Mouse (Mus musculus): ENCODE results near the gene Slc47a2. TPM values are rescaled to one million over a fixed set of nuclear protein-coding genes. Genes with fewer than 3 reads are reported as not detected.
"Not testable (repeated sequence)": the region's sequence is repeated elsewhere in the genome, so short reads cannot be mapped to it uniquely, and the experiment has no call there.

Gene Slc47a2
- total RNA-seq, 2 experiments from 2014 or later, result not detected

DNA sequence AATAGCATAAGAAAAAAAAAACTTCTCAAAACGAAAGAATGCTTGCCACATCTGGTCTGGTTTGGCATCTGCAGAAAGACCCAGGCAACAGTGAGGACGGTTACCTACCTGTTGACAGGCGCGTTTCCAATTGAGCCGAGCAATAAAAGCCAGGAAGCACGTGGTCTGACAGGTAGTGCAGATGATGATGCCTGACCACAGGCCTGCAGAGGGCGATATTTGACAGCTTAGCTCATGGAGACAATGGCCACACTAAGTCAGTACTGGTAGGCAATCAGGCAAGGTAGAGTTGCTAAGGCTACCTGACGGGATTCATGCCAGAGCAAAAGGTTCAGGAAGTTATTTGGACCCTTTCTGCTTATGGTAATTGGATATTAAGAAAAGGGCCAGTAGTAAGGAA, 6.7 kb upstream of the Slc47a2 start:
- intact Hi-C loops (cut with DNase I; ENCODE audit: low total_unique reads), result loop anchor here (5.0 kb wide), 1 partner anchor 33 kb away; no protein-coding TSS in a partner anchor
- DNase-seq, result peak; percentile 59

DNA sequence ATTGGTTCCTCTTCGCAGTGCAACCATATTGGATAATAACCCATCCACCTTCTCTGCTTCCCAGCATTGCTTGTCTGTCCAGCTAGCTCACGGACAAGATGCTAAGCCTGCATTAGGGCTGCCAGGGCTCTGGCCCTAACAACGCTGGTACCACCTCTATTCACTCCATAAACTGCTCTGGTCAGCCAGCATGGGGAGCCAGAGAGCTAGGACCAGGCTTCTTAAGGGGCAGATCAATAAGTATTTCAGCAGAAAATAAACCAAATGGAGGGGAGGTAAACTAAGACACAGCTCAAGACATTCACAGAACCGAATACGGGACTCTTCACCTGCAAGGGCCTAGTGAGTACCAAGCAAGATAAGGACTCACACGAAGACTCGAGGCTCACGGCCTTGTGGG, 3.5 kb upstream of the Slc47a2 start:
- intact Hi-C loops (cut with DNase I; ENCODE audit: low total_unique reads), result loop anchor here (2.0 to 5.0 kb wide), 2 partner anchors 36 to 65 kb away; no protein-coding TSS in a partner anchor
- DNase-seq, result no peak

- DNase-seq, result no peak
- intact Hi-C loops (cut with DNase I; ENCODE audit: low total_unique reads), result no loop called here
Observed at GRCm38 (mm10) chr11:61341971-61342370, 689 bp downstream of the Slc47a2 start.

- intact Hi-C loops (cut with DNase I; ENCODE audit: low total_unique reads), result no loop called here
- no peak for DNase-seq
Observed at GRCm38 (mm10) chr11:61341233-61341632, 1.4 kb downstream of the Slc47a2 start.

DNA sequence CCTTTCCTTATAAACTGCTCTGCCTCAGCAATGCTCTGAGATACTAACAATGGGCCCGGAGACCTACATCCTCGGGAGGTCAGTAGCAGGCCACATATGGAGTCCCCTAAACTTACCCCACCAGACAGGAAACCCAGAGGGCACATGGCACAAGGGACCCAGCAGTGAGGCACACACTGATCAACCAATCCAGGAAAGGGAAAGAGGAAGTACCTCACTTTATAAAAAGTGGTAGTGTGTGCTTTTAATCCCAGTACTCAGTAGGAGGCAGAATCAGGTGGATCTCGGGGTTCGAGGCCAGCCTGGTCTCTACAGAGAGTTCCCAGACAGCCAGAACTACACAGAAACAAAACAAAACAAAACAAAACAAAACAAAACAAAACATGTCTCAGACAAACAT, 2.3 kb downstream of the Slc47a2 start:
- intact Hi-C loops (cut with DNase I; ENCODE audit: low total_unique reads), result no loop called here
- DNase-seq, result no peak

GRCm38 (mm10) chr11:61337586-61337985, 5.1 kb downstream of the Slc47a2 start:
- intact Hi-C loops (cut with DNase I; ENCODE audit: low total_unique reads), result no loop called here
- DNase-seq, result no peak

GRCm38 (mm10) chr11:61320904-61321687, 21.6 kb downstream of the Slc47a2 start:
- no peak for DNase-seq
- intact Hi-C loops (cut with DNase I; ENCODE audit: low total_unique reads), result no loop called here

DNA sequence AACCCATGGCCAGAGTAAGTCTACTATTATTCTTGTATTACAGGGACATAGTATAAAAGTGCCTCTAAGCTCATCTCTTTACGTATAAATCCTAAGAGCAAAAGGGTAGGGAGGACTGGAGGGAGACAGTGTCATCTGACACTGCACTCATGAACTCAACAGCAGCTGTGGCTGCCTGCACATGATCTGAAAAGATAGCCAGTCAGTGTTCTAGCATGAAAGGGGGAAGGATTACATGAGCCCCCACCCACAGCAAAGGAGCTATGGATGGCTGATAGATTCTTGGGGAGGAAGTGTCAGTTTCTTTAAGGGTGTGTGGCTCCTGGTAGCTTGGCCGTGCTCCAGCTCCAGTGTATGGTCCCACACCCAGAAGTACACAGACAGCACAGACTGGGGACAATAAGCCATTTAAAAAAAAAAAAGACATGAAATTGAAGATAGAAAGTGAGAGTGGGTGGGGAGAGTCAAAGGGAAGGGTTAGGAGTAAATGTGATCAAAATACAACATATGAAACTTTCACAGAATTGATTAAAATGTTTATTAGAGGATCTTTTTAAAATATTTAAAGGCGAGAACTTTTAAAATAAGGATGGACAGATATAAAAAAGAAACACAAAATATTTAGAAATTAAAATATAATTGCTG, 22.6 kb downstream of the Slc47a2 start:
- intact Hi-C loops (cut with DNase I; ENCODE audit: low total_unique reads), result no loop called here
- no peak for DNase-seq

DNA sequence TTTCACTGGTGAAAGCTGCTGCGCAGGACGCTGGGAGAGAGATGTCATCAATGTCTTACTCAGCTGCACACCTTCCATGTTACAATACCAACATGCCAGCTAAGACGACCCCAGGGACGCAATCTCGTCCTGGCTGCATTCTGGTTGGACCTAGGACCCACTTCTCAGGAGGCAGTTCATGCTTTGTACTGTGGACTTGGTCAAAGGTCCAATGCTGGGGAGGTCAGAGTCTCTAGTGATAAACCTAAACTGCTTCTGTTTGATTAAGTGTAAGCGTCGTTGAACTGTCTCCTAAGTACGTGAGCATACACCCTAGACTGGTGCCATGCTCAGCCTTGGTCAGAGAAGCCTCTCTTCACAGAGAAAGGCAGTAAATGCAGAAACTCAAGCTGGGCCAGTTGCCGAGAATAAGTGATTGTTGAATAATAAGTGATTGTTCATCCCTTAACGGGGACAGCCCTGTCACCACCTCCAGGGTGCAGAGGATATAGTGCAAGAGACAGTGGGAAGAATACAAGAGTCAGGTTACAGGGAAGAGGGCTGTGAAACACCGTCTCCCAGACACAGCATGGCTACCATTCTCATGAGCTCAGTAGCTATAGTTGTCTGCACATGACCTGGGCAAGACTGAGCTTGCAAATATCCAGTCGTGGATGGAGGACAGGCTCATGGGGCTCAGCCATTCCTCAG, 23.3 kb downstream of the Slc47a2 start:
- no peak for DNase-seq
- intact Hi-C loops (cut with DNase I; ENCODE audit: low total_unique reads), result no loop called here

DNA sequence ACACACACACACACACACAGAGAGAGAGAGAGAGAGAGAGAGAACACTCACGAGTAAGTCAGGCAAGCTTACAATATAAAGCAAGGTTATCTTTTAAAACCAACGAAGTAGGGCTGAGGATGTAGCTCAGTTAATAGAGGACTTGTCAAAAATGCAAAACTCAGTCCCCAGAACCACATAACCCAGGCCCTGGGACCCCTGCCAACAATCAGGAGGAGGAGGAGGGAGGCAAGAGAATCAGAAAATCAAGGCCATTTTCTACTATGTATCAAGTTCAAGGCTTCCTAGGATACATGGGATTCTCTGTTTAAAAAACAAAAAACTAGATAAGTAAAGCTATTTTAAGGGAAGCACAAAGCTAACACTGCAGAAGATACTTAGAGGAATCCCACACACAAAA, 25.8 kb downstream of the Slc47a2 start:
- intact Hi-C loops (cut with DNase I; ENCODE audit: low total_unique reads), result no loop called here
- no peak for DNase-seq

GRCm38 (mm10) chr11:61310321-61310720, 32.3 kb downstream of the Slc47a2 start:
- no peak for DNase-seq
- intact Hi-C loops (cut with DNase I; ENCODE audit: low total_unique reads), result no loop called here

DNA sequence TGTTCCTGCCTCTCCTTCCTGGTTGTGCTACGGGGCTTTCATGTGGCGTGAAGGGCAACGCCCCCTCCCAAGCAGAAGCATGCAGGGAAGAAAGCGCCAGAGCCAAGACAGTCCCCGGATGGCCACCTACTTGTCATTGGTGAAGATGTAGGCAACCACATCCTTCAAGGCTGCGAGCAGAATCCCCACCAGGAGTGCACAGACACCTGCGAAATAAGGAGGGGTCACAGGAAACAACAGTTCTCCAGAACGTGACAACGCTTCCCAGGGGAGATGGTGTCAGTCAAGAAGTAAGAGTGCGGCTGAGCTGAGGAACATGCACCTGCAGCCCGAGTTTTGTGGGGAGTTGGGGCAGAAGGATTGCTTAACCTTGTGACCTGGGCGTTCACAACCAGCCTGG, 32.8 kb downstream of the Slc47a2 start:
- DNase-seq, result no peak
- intact Hi-C loops (cut with DNase I; ENCODE audit: low total_unique reads), result loop anchor here (10.0 kb wide), 1 partner anchor 115 kb away; no protein-coding TSS in a partner anchor

DNA sequence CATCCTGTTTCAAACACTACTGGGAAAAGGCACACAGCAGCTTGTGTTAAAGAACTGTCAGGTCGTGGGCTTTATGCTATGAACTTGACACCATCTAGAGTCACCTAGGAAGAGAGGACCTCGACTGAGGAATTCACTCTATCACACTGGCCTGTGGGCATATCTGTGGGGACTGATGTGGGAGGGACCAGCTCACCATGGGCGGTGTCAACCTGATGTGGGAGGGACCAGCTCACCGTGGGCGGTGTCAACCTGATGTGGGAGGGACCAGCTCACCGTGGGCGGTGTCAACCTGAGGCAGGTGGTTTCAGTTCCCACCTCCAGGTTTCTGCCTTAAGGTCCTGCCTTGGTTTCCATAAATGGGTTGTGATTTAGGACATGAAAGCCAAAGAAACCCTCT, 34.9 kb downstream of the Slc47a2 start:
- DNase-seq, result no peak
- intact Hi-C loops (cut with DNase I; ENCODE audit: low total_unique reads), result loop anchor here (10.0 kb wide), 1 partner anchor 113 kb away; no protein-coding TSS in a partner anchor

DNA sequence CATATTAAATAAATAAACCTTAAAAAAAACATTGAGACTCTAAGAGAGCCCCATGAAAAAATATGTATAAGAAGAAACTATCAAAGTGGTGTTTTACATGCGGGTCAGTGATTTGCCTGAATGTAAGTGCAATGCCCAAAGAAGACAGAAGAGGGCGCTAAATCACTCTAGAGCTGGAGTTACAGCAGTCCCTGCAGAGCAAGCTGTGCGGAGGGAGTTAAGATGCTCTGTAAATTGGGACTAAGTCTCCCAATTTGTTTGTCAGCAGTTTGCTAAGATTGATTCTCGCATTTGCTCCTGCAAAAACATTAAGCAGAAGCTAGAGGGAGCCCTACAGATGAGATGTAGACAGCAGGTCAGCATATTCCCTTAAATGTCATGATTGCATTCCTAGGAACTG, 37.3 kb downstream of the Slc47a2 start:
- intact Hi-C loops (cut with DNase I; ENCODE audit: low total_unique reads), result loop anchor here (10.0 kb wide), 1 partner anchor 111 kb away; no protein-coding TSS in a partner anchor
- peak; percentile 21 for DNase-seq

DNA sequence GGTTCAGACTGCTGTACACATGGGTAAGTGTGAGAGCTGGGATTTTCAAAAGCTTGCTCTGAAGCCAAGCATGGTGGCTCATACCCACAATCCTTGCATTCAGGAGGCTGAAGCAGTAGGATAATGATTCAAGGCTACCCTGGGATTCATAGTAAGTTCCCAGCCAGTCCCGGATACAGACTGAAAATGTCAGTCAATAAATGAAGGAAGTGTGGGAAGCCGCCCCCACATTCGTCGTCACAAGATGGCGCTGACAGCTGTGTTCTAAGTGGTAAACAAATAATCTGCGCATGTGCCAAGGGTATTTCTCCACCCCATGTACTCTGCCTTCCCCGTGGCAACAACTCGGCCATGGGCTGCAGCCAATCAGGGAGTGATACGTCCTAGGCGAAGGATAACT, 38.1 kb downstream of the Slc47a2 start:
- intact Hi-C loops (cut with DNase I; ENCODE audit: low total_unique reads), result loop anchor here (10.0 kb wide), 1 partner anchor 110 kb away; no protein-coding TSS in a partner anchor
- not testable (repeated sequence) for DNase-seq

DNA sequence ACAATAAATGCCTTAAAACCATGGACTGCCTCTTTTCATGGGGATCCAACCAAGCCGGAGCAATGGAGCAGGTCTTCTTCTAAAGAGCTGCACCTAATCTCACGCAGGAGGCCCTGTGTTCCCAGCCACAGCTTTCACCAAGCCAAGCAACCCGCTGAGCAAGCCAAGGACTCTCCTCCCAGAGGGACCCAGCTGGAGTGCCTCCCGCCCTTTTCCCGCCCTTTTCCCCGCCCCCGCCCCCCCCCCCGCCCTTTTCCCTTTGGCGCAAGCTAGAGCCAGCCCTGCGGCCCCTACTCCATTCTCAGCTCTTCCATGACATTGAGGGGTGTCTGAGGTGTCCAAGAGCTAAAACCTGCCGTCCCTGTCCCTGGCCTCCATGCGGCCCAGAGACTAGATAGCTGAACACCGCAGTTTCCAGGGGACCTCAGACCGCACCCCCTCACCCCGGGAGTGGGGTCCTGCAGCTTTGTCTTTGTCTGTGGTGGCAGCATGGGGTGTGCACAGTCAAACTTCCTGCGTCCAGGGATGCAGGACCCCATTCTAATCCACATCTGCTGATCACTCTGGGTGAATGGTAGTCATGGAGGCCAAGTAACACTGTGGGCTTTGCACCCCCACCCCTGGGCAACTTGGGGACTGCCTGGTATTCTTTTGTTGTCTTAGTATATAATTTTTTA, 41.8 kb downstream of the Slc47a2 start:
- peak; percentile 26 for DNase-seq
- intact Hi-C loops (cut with DNase I; ENCODE audit: low total_unique reads), result loop anchor here (10.0 kb wide), 1 partner anchor 106 kb away; no protein-coding TSS in a partner anchor

DNA sequence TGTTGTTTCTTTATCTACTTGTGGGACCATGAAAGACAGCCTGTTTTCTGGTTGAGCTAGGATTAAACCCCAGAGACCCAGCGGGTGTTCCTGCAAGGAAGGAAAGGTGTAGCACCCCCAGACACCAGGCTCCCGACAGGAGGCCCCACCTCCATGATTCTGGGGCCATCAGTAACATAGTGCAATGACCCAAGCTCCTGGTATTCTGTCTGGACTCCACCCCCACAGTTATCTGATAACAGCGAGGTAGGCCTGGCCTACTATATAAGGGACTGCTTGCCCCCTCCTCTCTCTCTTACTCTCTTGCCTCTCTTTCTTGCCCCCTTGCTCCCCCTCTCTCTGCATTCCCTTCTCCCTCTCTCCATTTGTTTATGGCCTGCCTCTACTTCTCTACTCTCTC, 42.5 kb downstream of the Slc47a2 start:
- intact Hi-C loops (cut with DNase I; ENCODE audit: low total_unique reads), result loop anchor here (10.0 kb wide), 1 partner anchor 105 kb away; no protein-coding TSS in a partner anchor
- no peak for DNase-seq

- intact Hi-C loops (cut with DNase I; ENCODE audit: low total_unique reads), result no loop called here
- no peak for DNase-seq
Observed at GRCm38 (mm10) chr11:61297901-61298300, 44.8 kb downstream of the Slc47a2 start.

DNA sequence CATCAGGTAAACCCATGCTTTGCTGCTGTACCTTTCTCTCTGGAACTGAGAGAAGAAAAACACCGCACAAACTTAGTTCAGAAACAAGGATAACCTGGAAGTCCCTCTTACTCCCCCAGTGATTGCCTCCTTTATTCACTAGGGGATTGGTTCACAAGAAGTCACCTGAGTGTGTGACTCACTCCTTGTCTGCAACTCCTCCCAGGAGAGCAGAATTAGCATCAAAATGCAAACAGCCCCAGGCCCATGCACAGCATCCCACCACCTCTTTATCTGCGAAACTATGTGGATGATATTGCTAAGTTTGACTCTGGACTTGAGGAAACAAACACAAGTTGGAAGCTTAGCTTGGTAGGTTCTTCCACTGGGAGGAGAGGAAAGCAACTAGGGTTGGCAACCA, 45.3 kb downstream of the Slc47a2 start:
- intact Hi-C loops (cut with DNase I; ENCODE audit: low total_unique reads), result no loop called here
- DNase-seq, result no peak

- intact Hi-C loops (cut with DNase I; ENCODE audit: low total_unique reads), result no loop called here
- DNase-seq, result no peak
Observed at GRCm38 (mm10) chr11:61296556-61296955, 46.1 kb downstream of the Slc47a2 start.

All from gastrocnemius, postnatal 14 days (tissue).